Mouse (Mus musculus): ENCODE results near the gene Zgpat. TPM values are rescaled to one million over a fixed set of nuclear protein-coding genes. Genes with fewer than 3 reads are reported as not detected.

The Zgpat gene
- total RNA-seq (2021) = 10 to 100 TPM; 18.3 to 21.2 TPM

DNA sequence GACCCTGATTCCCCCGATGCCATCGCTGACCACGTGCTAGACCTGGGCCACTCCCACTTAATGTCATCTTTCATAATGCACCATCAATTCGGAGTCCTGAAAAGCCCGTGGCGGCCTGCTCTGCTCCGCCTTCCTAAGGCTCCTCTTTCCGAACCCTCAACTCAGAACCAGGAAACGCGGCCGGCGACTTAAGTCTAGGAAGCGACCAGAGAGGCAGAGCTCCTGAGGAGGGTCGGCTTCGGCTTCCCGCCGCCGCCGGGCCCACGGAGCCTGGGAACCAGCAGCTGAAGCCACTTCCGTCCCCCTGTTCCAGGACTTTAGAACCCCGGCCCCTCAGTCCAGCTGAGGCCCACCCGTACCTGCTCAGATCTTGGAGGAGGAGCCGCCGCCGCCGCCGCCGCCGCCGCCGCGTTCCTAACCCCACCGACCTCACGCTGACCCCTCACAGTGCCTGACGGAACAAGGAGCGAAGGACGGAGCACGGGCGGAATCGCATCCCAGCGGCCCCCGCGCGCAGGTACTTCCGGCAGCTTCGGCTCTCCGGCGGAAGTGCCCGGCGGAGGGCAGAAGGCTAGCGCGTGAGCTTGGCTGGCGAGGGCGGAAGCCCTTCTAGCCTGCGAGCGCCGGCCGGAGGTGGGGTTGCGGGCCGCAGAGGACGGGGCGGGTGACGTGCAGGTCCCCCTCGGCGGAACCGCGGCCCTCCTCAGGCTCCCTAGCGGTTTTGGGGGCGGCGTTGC lies at the start of gene Zgpat, which contains the start of gene Arfrp1:
TSS of gene Zgpat (plus strand) at position 69 of the 737 bp plus-strand sequence.
TSS of gene Arfrp1 (minus strand) at position 545 of the 737 bp plus-strand sequence.
- intact Hi-C loops (cut with DNase I) = no loop called here
- peak; percentile 78 for DNase-seq (ENCODE audit: low spot score)

DNA sequence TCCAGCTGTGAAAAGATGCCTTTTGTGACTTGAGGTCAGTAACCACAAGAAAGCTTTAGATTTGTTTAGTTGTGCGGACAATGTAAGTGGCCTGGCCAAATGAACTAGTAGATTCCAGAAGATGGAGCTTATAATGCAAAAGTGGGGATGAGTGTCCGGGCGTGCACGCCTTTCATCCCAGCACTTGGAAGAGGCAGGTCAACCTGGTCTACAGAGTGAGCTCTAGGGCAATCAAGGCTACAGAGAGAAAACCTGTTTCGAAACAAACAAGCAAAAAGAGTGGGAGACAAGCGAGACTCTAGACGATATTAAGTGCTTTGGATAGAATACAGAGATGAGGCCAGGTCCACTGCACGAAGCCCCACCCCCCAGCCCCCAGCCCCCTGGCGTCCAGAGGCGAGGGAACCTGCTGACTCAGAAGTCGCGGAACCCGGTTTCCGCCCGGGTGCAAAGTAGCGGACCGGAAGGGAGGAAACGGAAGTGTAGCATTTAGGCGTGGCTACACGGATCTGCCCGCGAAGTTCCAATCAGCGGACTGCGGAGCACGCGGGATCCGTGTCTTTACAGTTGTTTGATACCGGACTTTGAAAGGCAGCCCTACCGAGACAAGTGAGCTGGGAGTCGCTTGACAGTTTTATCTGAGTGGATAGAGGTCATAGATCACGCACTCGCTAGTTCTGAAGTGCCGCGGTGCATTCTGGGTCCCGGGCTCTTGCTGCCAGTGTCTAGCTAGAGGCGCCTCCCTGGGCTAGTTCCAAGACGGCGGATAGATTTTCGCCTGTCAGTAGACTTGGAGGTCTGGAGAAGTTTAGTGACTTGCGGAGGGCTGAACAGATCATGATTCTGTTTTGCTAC lies 45.3 kb upstream of the Zgpat start, which contains the start of gene Rtel1:
TSS of gene Rtel1 (plus strand) at position 492 of the 855 bp plus-strand sequence.
- intact Hi-C loops (cut with DNase I) = loop anchor here (5.0 kb wide), 1 partner anchor 132 kb away; the partner anchor contains the start of gene Ppdpf

DNA sequence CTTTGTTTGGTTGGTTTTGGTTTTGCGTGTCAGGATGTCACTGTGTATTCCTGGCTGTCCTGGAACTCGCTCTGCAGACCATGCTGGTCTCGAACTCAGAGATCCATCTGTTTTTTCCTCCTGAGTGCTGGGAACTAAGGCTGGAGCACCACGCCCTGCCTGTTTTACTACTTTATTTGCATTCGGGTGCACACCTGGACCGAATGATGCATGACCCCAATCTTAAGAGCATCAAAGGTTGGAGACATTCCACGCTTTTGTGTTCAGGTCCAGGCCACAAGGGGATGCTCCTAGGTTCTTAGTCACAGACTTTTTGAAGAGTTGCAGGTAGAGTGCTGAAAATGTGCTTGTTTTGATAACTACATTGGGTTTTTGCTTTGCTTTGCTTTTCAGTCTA lies 44.6 kb upstream of the Zgpat start:
- intact Hi-C loops (cut with DNase I) = no loop called here
- DNase-seq (ENCODE audit: low spot score) = no peak

More for the DNA sequence above, 45.3 kb upstream of the Zgpat start, which contains the start of gene Rtel1:
- peak; percentile 43 for DNase-seq (ENCODE audit: low spot score)

- no peak for DNase-seq (ENCODE audit: low spot score)
- intact Hi-C loops (cut with DNase I) = no loop called here
Observed at GRCm38 (mm10) chr2:181322136-181322535, 42.6 kb upstream of the Zgpat start.

GRCm38 (mm10) chr2:181326098-181326497 lies 38.6 kb upstream of the Zgpat start:
- DNase-seq (ENCODE audit: low spot score) = no peak
- intact Hi-C loops (cut with DNase I) = no loop called here

- no peak for DNase-seq (ENCODE audit: low spot score)
- intact Hi-C loops (cut with DNase I) = loop anchor here (5.0 kb wide), 1 partner anchor 220 kb away; no protein-coding TSS in a partner anchor
Observed at GRCm38 (mm10) chr2:181332542-181332941, 32.2 kb upstream of the Zgpat start.

DNA sequence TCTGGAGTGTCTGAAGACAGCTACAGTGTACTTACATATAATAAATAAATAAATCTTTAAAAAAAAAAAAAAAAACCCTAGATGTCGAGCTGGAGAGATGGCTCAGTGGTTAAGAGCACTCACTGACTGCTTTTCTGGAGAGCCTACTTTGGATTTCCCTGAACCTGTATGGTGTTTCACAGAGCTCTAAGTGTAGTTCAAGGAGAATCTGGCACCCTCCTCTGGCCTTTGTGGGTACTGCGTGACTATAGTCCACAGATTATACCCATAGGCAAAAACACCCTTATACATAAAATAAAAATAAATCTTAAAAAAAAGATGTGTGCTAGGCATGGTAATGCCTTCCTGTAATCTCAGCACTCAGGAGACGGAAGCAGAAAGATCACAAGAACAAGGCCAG lies 30.7 kb upstream of the Zgpat start:
- intact Hi-C loops (cut with DNase I) = loop anchor here (1.0 to 5.0 kb wide), 2 partner anchors 148 to 222 kb away; no protein-coding TSS in a partner anchor
- DNase-seq (ENCODE audit: low spot score) = no peak

- intact Hi-C loops (cut with DNase I) = no loop called here
- no peak for DNase-seq (ENCODE audit: low spot score)
Observed at GRCm38 (mm10) chr2:181340426-181340825, 24.3 kb upstream of the Zgpat start.

DNA sequence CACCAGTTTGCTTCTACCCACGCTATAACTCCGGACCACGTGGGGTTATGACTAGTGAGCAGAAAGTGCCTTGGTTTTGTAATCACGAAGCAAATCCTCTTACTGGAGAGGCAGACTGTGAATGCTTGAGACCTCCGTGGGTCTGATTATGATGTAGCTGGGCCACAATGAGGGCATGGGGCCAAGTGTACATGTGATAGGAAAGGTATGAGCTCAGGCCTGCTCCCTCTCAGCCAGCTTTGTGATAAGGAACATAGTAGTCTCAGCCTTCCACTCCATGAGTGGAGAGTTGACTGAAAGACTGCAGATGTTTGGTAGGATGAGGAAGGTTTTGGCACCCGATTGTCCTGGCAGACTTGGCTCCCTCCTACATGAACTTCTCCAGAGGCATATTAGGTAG lies 22.0 kb upstream of the Zgpat start:
- intact Hi-C loops (cut with DNase I) = no loop called here
- DNase-seq (ENCODE audit: low spot score) = peak; percentile 13

DNA sequence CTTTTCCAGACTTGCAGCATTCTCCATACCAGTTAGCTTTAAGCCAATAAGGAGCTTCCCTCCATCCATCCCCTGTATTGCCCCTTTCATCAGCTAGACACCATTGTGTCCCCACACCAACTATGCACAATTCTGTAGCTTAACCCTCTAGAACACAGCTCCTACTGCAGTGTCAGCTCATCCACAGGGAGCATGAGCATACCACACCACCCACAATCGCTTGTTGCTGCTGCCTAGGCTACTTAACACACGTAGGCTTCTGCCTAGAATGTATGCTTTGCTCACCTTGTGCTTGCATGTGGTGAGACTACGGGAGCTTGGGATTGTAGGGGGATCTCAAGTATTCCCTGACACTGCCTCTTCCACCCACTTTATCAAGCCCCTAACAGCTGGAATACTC lies 7.9 kb upstream of the Zgpat start:
- DNase-seq (ENCODE audit: low spot score) = no peak
- intact Hi-C loops (cut with DNase I) = no loop called here

DNA sequence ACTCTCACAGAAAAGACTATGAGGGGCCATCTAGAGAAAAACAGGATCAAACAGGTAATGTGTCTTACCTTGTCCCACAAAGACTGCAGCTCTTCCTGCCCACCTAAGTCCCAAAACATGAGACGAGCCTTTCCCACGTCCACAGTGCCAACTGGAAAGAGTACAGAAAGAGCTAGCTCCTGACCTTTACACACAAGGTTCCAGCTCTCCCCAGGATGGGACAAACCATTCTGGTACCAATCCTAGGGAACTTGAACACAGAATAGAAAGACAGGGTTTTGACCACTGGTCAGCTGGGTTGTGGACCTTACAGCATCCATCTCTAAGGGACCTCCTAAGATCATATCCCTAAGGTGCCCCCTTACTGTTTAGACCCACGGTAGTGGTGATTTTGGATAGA lies 782 bp upstream of the Zgpat start:
- no peak for DNase-seq (ENCODE audit: low spot score)
- intact Hi-C loops (cut with DNase I) = no loop called here

DNA sequence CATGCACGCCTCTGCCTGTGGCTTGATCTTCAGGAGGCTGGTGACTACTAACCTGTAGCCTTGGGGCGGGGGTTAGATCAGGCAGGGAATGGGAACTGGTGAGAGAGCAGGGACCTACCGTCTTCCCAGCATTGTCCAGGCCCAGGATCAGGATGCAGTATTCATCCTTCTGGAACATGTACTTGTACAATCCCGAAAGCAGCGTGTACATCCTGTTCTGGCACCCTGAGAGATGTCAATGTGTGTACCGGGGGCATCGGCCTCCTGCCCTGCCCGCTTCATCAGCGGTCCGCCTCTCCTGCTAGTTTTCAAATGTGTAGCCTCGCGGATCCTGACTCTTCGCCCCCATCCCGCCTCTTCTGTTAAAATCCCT lies 255 bp upstream of the Zgpat start:
- intact Hi-C loops (cut with DNase I) = no loop called here
- DNase-seq (ENCODE audit: low spot score) = no peak

DNA sequence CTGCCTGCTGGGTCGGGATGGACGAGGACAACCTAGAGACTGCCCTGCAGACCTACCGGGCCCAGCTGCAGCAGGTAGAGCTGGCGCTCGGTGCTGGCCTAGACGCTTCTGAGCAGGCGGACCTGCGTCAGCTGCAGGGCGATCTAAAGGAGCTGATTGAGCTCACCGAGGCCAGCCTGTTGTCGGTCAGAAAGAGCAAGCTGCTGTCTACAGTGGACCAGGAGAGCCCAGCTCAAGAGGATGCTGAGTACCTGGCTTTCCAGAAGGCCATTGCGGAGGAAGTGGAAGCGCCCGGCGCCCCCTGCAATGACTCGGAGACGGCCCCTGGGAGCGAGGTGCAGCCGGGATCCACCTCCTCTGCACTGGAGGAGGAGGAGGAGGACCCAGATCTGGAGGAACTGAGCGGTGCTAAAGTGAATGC lies 937 bp downstream of the Zgpat start:
- intact Hi-C loops (cut with DNase I) = no loop called here
- no peak for DNase-seq (ENCODE audit: low spot score)

- intact Hi-C loops (cut with DNase I) = no loop called here
Observed at GRCm38 (mm10) chr2:181370001-181370400, 5.3 kb downstream of the Zgpat start.

GRCm38 (mm10) chr2:181375787-181376186 lies 11.1 kb downstream of the Zgpat start:
- no peak for DNase-seq (ENCODE audit: low spot score)
- intact Hi-C loops (cut with DNase I) = no loop called here

More at GRCm38 (mm10) chr2:181370001-181370400, 5.3 kb downstream of the Zgpat start:
- DNase-seq (ENCODE audit: low spot score) = no peak

GRCm38 (mm10) chr2:181377230-181377629 lies 12.5 kb downstream of the Zgpat start:
- no peak for DNase-seq (ENCODE audit: low spot score)
- intact Hi-C loops (cut with DNase I) = no loop called here

- no peak for DNase-seq (ENCODE audit: low spot score)
- intact Hi-C loops (cut with DNase I) = no loop called here
Observed at GRCm38 (mm10) chr2:181378701-181379100, 14.0 kb downstream of the Zgpat start.

GRCm38 (mm10) chr2:181379778-181380177 lies 15.1 kb downstream of the Zgpat start, which contains the start of gene Lime1:
Lime1 (plus strand) TSS chr2:181380078.
- intact Hi-C loops (cut with DNase I) = no loop called here
- no peak for DNase-seq (ENCODE audit: low spot score)

DNA sequence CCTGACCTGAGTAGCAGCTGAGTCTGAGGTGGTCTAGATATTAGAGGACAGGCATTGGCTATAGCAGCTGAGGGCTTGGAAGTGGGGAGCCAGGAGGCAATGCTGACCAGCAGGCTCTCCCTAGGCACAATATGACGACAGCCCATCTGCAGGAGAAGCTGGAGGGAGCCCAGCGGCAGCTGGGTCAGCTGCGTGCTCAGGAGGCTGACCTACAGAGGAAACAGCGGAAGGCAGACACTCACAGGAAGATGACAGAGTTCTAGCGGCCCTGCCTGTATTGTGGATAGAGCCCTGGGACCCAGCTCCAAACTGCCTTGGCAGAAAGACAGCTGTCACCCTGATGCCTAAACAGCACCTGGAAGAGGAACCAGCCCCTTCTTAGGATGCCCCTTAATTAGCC lies 15.5 kb downstream of the Zgpat start:
- intact Hi-C loops (cut with DNase I) = no loop called here
- no peak for DNase-seq (ENCODE audit: low spot score)

- DNase-seq (ENCODE audit: low spot score) = no peak
- intact Hi-C loops (cut with DNase I) = no loop called here
Observed at GRCm38 (mm10) chr2:181381107-181381506, 16.4 kb downstream of the Zgpat start.
